Mouse (Mus musculus) spleen, postnatal 36 days (tissue): ENCODE results near the gene Myom1.

Experiments
- DNase-seq, 2 experiments: peaks; one replicate each; pipeline ENCODE4 v3.0.0; 2022; ENCODE audit warnings: low spot score in 2 of 2, mixed read lengths in 1 of 2

Myom1 gene

DNA sequence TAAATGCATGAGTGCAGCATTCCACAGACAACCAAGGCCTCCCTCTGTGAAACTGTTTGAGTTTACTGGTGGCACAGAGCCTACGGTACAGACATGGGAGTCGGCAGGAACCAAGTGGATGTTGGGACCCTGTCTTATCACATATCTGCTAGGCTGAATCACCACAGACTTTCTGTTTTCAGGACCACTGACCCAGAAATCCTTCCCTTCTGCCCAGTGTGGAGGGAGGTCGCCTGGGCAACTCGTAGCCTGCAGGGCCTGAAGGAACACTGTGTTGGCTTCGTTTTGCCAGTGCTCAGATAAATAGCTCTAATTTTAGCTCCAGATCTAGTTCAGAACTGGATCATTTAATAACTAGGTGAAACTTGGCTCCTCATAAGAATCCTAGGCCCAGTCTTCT is 12.5 kb downstream of the Myom1 start:
- no peak for DNase-seq

DNA sequence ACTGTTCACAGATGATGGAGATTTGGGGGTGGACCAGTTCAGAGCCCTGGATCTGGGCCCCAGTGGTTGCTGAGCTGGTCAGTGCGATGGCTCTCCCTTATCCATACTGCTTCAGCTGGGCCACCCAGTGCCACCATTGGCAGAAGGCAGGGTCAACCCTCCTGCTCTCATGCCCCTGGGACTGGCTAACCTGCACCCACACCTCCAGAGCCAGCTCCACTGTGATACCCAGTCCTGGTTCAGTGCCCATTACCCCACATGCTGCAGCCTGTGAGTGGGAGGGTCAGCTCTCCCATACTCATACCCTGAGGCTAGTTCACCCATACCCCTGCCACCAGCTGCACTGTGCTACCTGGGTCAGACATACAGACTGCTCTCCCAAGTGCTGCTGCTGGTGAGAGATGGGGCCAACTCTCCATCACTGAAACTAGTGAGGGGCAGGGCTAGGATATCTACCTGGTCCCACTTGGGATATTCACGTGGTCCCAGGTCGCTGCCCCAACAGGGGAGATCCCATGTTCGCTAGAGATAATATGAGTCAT is 15.1 kb downstream of the Myom1 start:
- no peak for DNase-seq

DNA sequence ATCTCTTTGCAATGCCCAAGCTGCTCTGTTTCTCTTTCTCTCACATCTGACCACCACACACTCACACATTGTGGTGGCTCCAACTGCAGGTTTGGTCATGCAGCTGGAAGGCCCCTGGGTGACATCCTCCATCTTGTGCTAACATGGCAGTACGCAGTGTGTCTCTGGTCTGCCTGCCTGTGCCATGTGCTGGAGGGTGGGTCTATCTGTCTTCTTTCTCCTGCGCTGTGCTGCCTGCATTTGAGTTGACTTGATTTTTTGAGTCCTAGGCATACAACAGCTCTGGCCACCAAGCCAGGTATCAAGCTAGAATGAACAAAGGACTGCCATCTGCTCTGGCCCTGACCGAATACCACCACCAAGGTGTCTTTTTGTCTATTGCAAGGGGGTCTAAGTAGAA is 15.7 kb downstream of the Myom1 start:
- no peak for DNase-seq

DNA sequence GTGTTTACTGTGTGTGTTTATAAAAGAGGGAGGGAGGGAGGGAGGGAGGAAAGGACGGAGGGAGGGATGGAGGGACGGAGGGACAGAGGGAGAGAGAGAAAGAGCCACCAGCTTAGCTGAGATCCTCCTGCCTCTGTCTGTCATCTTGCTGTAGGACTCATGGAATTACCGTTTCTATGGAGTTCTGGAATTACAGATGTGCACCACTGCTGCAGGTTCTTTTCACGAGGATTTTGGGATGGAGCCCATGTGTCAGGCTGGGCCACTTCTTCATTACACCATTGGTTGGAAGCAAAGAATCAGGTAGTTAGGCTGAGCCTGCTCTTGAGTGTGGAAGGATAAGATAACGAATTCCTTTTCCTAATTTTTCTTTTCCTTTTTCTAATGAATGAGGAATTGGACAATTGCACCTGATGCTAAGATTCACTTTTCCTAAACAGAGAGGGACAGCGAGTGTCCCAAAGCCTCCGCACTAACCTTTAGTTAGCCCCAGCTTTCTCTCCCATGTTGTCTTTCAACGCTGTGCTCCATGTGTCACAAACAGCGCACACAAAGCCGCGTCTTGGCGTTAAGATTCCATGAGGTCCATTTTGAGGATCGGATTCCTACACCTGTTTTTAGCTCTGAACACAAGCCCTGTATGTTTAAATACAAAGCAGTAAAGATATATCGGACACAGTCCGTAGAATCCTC is 16.3 kb downstream of the Myom1 start:
- no peak for DNase-seq

DNA sequence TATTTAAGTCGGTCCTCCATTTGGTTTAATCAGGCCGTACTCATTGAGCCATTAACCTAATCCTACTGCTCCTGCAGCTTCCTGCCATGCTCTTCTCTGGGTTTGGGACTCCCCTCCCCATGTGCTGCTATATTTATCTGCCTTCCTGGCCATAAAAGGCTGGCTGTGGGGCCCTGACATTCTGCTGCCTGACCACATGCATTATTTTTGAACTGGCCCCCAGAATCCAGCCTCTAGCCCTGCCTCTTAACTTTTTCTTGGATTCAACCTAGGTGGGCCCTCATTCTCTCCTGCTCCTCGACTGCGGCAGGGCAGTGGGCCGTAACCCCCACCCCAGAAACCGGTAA is 16.8 kb downstream of the Myom1 start:
- DNase-seq, result no peak

DNA sequence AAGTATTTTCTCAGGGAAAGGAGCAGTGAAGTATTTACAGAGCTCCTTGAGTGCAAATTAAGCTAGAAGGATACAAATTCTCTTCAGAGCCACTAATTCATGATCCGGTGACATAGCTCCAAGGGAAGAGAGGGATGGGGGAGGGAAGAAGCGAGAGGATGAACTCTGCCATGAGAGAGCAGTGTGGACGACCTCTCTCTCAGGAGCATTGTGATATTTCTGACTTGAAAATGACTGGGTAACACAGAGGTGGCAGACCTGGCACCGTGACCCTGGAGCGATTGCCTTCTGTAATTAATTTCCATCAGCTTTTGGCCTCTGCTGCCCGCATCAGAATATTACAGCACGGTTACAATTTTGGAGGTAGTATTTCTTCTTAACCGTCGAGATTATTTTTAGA is 17.4 kb downstream of the Myom1 start:
- DNase-seq, result no peak

DNA sequence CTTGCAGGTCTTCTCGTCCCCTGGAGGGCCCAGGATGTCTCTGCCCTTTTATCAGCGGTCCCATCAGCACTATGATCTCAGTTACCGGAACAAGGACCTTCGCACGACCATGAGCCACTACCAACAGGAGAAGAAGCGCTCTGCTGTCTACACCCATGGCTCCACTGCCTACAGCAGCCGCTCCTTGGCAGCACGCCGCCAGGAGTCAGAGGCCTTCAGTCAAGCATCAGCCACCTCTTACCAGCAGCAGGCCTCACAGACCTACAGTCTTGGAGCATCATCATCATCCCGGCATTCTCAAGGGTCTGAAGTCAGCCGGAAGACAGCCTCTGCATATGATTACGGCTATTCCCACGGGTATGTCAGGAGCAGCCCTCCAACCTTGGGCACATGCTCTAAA is 20.4 kb downstream of the Myom1 start:
- no peak for DNase-seq

DNA sequence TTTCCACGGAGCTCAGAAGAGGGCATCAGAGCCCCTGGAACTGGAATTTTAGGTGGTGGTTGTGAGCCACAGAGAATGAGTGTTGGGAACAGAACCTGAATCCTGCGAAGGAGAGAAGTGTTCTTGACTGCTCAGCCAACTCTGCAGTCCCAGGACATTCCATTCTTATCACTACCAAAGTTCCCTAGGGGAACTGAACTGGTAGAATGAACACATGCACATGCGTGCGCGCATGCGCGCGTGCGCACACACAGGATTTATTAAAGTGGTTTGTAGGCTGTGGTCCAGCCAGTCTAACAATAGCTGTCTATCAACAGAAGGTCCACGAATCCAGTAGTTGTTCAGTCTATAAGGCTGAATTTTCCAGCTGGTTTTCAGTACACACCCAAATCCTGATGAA is 21.6 kb downstream of the Myom1 start:
- no peak for DNase-seq

DNA sequence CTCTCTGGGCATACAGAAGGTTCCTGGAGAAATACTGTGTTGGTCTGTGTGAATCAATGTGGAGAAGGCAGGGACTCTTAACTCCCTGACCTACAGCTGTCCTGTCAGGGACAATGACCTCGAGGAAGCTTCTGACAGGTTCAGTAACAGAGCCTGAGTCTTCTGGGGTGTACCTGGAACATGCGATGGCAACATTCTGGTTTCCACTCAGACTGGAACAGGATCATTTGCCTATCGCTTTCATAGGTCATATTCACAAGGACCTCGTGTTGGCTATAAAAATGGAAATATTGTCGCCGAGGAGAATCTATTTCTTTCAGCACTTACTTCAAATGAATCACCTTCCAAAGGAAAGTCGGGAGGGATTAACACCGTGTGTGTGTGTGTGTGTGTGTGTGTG is 23.5 kb downstream of the Myom1 start:
- no peak for DNase-seq

DNA sequence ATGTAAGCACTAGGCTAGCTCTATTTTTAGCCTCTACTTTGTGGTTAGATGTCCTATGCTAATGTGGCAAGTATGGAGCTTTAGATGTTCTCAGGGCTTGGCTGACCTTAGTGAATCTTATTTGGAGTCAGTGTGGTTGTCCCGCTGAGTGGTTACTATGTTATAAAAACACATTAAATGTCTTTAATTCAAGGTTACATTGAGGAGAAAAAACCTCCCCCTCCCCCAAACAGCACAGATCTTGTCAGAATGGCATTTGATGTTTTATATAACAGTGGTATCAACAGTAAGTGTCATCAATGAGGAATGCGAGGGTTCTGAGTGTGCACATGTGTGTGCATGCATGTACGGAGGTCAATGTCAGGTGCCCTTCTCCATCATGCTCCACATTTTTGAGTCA is 24.8 kb downstream of the Myom1 start:
- no peak for DNase-seq

DNA sequence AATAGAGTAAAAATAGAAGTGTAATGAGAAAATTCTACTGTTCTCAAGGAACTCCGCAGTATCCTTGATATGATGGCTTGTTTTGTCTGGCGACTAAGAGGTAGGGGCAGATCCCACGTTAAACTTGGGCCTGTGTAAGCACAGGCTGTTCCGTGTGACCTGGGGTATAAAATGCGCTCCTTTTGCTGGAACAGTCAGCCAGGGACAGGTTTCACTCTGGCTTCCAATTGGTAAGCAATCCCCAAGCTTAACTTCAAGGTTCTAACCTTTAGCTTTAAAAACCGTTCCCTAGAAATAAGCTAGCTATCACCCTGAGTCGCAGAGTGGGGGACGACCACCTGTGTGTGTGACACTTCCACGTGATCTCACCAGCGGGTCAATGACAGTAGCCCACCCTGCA is 30.3 kb downstream of the Myom1 start:
- DNase-seq, result no peak

DNA sequence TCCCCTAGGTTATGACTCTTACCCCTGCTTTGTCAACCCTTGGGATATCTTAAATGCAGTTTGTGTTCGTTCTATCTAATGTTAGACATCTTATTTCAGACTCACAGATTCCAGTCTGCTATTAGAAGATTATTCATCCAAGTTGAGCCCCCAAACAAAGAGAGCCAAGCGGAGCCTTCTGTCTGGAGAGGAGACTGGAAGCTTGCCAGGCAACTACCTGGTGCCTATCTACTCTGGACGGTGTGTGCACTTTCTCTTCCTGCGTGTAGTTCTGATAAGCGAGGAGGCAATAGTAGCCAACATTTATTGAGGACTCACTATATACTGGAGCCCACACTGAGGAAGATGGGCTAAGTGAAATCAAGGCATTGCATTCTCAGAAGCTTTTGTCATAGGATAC is 32.0 kb downstream of the Myom1 start:
- DNase-seq, result no peak

DNA sequence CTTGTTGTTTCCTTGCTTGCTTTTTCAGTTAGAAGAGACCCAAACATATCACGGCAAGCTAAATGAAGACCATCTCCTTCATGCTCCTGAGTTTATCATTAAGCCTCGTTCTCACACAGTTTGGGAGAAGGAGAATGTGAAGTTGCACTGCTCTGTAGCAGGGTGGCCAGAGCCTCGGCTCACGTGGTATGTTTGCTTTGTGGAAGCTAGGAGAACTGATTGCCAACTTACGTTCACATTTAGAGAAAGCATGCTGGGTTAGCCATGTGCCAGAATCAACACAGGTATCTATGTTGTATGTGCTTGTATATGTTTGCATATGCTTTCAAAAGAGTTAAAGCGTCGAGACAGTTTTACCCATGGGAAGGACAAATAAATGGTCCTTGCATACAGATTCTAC is 34.8 kb downstream of the Myom1 start:
- no peak for DNase-seq

DNA sequence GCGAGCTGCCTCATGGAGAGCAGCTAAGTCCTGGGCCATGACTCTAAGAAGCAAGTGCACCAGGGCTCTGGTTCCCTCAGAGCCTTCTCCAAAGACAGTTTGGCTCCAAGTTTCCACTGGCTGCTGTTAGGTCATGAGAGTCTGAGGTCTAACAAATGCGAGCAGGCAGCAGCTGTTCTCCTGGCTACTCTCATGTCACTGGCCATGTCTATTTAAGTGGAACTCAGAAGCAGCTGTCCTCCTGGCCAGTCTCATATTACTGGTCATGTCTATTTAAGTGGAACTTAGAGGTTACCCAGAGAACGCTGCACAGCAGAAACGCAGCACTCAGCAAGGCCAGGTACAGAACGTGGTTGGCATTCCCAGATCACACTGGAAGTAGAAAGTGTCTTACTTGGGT is 36.4 kb downstream of the Myom1 start:
- DNase-seq, result no peak

DNA sequence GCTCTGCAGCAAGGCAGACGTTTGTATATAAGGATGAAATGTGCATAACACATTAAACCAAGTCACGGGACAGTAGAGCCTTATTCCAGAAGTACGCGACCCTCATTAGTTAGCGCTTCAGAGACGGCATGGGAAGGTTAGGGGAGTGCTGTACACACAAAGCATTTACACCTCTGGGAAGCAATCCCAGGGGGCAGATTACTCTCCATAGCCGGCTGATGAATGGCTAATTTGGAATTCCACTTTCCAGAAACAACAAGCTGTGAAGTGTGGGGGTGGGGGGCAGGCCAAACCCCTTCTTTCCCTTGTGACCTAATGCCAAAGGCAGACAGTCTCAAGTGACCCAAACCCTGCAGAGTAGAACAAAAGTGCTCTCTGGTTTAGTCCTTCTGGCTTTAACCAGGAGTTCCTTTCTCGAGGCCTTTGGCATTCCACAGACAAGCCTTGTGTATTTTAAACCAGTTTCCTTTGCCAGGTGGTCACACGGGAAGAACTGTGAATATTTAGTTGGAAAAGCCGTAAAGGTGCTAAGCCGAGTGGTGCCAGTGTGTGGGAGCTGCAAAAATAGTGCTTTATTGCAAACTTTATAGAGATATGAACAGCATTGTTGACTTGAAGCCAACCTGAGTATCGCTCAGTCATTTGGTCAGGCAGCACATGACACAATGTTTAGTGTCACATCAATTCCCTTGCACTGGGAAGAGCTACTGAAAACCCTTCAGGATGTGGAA is 37.6 kb downstream of the Myom1 start:
- DNase-seq, result no peak

DNA sequence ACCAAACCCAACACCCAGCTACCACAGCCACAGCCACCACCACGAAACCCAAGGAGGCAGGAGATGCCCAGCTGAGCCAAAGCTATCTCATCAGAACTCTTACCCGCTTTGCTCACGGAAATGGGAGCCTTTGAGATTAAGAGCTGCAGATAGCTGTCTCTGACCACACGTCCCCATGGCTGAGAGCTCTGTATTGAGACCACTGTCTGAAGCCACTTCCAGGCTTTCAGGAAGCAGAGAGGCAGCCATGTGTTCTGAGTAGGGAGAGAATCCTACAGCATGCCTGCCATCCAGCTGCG is 38.1 kb downstream of the Myom1 start:
- no peak for DNase-seq

DNA sequence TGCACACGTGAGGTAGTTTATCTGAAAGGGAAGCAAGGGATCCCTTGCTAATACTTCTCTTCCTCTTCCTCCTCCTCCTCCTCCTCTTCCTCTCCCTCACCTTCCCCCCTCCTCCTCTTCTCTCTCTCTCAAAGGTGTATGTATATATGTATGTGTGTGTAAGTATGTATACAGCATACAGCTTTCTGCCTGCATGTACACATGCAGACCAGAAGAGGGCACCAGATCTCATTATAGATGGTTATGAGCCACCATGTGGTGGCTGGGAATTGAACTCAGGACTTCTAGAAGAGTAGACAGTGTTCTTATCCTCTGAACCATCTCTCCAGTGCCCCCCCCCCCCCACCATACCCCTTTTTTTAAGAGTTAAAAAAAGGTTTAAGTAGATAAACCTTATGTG is 40.2 kb downstream of the Myom1 start:
- DNase-seq, result no peak

DNA sequence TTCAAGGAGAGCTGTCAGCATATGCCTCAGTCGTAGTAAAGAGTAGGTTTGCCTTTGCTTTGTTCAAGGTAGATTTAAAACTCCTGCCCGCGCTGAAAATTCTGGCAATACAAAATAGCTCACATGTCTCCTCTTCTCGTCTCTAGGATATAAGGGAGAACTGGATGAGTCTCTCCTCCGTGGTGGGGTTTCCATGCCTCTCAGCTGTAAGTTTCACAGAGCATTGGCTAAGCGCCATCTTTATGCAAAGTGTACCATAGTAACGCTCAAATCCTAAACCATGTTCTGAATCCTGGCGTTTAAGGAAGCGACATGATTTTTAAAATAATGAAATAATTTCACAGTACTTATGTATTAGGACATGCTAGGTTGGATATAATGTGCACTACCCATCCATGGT is 43.2 kb downstream of the Myom1 start:
- no peak for DNase-seq

DNA sequence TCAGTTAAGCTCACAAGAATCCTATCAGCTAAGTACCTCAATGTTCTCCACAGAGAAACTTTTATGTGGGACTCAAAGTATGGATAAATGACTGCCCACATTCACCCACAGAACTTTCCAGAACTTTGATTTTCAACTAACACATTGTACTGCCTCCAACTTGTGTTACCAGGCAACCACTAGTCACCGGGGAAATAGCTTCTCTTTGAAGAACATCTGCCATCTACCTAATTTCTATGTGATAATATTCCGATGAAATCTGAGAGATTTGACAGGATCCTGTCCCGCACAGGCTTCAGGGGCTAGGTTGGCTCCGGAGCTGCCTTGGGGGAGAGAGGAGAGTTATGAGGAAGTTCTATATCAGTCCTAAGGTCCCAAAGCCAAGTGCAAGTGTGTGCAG is 44.4 kb downstream of the Myom1 start:
- no peak for DNase-seq

DNA sequence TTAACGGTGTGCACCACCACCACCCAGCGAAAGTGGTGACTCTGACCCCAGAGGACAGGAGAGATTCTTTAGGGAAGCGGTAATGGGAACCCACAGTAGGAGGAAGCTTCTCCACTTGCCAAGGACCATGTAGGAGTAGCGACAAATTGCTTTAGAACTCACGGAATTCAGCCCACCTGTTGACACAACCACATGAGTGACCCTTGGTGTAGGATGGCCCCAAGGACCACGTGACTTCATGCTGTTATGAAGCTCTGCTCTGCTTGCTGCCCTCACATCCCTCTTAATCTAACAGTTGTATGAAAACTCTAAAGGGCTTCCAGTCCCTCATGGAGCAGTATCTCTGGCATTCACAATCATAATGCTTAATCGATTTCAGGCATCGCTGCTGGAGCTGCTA is 46.9 kb downstream of the Myom1 start:
- DNase-seq, result no peak

DNA sequence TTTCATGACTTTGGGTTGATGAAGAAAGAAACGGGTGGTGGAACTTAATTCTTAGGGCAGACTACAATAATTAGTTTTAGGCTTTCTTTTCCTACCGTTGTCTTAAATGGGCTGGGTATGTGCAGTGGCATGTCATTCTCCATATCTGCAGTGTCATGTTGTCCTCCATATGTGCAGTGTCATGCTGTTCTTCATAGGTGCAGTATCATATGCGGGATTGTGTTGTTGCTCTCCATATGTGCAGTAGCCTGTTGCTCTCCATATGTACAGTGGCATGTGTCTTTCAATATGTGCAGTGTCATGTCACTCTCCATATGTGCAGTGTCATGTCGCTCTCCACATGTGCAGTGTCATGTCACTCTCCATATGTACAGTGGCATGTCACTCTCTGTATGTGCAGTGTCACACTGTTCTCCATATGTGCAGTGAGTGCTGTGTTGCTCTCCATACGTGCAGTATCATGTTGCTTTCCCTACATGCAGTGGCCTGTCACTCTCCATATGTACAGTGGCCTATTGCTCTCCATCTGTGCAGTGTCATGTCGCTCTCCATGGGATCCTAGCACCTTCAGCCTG is 50.8 kb downstream of the Myom1 start:
- DNase-seq, result no peak

DNA sequence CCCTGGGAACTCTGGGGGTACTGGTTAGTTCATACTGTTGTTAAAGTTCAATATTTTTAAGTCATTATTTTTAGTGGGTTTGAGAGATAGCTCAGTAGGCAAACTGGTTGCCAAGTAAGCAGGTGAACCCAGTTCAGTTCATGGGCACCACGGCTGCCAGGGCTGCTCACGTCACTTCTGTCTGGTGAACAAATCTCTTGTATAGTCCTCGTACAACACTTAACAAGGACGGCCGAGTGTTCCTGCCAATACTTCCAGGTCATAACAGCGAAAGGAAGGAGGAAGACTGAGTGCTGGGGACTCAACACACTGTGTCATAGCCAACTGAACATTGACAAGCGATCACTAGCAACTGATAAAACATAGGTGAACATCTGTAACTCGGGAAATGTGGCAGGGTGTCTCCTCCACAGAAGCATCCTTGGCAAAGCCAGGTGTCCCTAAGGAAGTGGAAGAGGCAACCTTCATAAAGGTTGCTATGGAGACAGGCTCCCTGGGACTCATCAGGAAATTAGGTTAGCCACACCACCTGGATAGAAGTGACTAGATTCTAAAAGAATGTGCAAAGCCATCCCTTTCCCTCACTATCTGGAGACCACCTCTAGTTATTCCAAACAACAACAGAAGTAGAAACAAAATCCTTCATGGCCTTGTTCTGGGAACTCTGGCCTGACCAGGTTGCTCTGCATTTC is 52.9 kb downstream of the Myom1 start:
- DNase-seq, result no peak

DNA sequence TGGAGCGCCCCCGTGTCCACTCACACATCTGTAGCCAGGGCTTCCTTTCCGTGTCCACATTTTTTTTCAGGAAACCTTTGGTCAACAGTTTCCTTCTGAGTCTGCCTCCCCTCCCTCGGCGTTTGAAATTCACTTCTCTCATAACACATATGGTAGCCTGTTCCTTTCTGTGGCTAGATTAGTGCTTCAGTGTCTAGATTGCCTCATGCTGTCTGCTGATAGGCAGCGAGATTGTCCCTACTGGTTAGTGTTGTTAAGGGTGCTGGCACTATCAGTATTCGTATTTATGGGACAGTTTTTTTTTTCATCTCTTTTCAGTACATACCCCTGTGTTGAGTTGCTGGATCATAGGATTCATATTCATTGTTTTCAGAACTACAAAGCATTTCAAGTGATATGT is 54.0 kb downstream of the Myom1 start:
- DNase-seq, result no peak
